Mouse (Mus musculus): ENCODE measurements at regions not wholly inside any gene's neighbourhood (a gene's known extent, or its start where the extent isn't known, plus 50 kb on each side); places are given as distances from the start of the nearest gene placed in this dataset.
A peak's percentile ranks its signal among the peaks of the same experiment; 100 is the strongest.

DNA sequence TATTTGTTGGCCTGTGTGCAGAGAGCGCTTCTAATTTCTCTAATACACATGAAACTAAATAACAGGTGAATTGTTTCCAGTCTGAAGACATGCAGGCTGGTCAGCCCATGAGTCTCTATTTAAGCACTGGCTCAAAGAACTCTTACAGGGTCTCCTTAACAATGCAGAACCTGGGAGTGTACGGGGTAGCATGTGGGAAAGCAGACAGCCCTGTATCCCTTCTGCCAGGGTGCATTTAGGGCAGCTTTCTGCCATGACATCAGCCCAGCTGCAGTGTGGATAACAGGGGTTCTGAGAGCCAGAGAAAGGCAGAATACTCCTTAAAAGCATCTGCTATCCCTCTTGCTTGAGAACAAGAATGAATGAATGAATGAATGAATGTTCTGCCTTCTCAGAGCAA, 164.7 kb downstream of the Grb14 start:
- no peak for ATAC-seq (replicated peaks; ENCODE audit: poor library complexity, severe bottlenecking)

DNA sequence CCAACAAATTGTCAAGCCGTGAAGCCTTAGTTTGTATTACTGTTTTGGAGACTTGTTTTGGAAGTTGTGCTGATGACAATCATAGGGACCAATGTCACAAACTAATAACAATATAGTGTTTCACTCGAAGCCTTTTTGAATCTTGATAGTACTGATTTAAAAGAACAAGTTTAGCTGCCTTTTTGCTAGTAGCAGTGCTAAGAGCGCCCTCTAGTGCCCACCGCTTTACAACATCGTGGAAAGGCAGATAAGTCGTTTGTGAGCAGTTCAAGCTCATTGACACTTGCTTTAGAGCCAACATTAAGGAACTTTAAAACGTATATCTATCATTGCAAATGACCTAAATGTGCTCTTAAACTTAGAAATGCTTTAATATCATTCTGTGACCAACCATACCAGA, 170.9 kb downstream of the Grb14 start:
- peak; percentile 53; the same call in 1 of the 2 replicates for ATAC-seq (replicated peaks; ENCODE audit: poor library complexity, severe bottlenecking)

DNA sequence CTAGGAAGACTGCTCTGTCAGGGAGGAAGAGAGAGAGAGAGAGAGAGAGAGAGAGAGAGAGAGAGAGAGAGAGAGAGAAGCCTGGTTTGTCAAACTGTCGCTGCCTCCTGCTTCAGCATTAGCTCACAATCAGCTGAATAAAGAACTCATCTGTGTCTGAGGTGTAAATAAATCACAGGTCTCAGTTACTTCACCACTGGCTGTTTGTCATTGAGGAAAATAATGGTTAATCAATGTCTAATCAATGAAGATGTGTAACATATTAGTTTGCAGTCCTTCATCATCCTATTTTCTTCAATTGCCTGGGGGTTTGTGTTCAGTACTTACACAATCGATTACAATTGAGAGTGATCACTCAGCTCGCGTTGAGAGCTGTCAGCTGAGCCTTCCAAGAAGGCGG, 171.9 kb downstream of the Grb14 start:
- ATAC-seq (replicated peaks; ENCODE audit: poor library complexity, severe bottlenecking): no peak

GRCm38 (mm10) chr2:64851096-64851495, 173.7 kb downstream of the Grb14 start:
- no peak for ATAC-seq (replicated peaks; ENCODE audit: poor library complexity, severe bottlenecking)

- no peak for ATAC-seq (replicated peaks; ENCODE audit: poor library complexity, severe bottlenecking)
These were observed 174.1 kb downstream of the Grb14 start for GRCm38 (mm10) chr2:64850656-64851055.

DNA sequence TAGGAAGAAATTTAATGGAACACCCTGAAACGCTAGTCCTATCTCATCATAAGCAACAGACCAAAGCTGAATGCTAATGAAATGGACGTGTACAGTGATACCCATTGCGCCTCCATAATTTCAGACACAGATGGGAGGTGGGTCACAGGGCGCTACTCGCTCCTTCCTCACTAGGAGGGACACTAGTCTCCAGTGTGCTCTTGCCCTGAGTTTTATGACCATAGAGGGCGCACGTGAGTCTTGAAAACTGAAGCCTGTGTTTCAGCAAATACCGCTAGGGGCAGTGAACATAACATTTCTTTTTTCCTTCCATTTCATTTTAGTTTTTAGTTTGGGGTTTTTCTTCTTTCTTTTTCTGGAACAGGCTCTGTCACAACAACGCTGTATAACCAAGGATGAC, 200.3 kb downstream of the Grb14 start:
- no peak for ATAC-seq (replicated peaks; ENCODE audit: poor library complexity, severe bottlenecking)

DNA sequence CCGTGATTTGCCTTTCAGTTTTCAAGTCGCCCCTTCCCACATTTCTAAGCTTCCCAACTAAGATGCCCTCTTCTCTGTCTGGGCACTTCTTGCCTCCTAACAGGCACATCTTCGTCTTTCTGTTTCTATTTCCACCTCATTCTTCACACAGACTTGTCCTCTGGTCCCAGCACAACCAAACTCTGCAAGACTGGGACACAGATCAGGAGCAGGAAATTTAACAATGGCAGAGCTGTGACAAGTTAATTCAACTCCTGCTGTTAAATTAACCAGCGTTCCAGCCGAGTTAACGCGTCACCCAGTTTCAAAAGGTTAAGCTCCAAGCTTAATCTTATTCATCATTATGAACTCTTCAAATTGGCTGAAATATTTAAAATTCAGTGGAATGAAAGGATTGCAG, 200.9 kb downstream of the Grb14 start:
- no peak for ATAC-seq (replicated peaks; ENCODE audit: poor library complexity, severe bottlenecking)

GRCm38 (mm10) chr2:64823074-64823473, 201.7 kb downstream of the Grb14 start:
- ATAC-seq (replicated peaks; ENCODE audit: poor library complexity, severe bottlenecking): no peak

- no peak for ATAC-seq (replicated peaks; ENCODE audit: poor library complexity, severe bottlenecking)
These were observed 206.6 kb downstream of the Grb14 start for GRCm38 (mm10) chr2:64818159-64818558.

Measured in granulocyte monocyte progenitor cell, adult 5-6 weeks (primary cell).